Mouse (Mus musculus): ENCODE results near the gene Pom121.
A peak's percentile ranks its signal among the peaks of the same experiment; 100 is the strongest.

GRCm38 (mm10) chr5:135353564-135353963 is 40.8 kb downstream of the Pom121 start:
- TF ChIP-seq CTCF (IDR thresholded peaks at IDR 0.05; ENCODE audit: borderline replicate concordance, extremely low read depth, insufficient read depth, insufficient read length) (peak; percentile 55), POLR2A (IDR thresholded peaks at IDR 0.05; ENCODE audit: borderline replicate concordance, extremely low read depth, insufficient read depth, insufficient read length, poor library complexity, severe bottlenecking) (no peak)
